Mouse (Mus musculus): Measurements from ENCODE around the gene Hk2.

Gene Hk2

GRCm38 (mm10) chr6:82770286-82770685 lies 4.0 kb downstream of the Hk2 start:
- DNase-seq (ENCODE audit: low spot score in 2 of 2), result no peak

GRCm38 (mm10) chr6:82769704-82770103 lies 4.5 kb downstream of the Hk2 start:
- DNase-seq (ENCODE audit: low spot score in 2 of 2), result no peak

- no peak for DNase-seq (ENCODE audit: low spot score in 2 of 2)
These were observed 6.3 kb downstream of the Hk2 start for GRCm38 (mm10) chr6:82767734-82768586.

- no peak for DNase-seq (ENCODE audit: low spot score in 2 of 2)
These were observed 7.6 kb downstream of the Hk2 start for GRCm38 (mm10) chr6:82766636-82767035.

GRCm38 (mm10) chr6:82765261-82765660 lies 9.0 kb downstream of the Hk2 start:
- DNase-seq (ENCODE audit: low spot score in 2 of 2), result no peak

GRCm38 (mm10) chr6:82763871-82764503 lies 10.3 kb downstream of the Hk2 start:
- DNase-seq (ENCODE audit: low spot score in 2 of 2), result no peak

- no peak for DNase-seq (ENCODE audit: low spot score in 2 of 2)
These were observed 11.5 kb downstream of the Hk2 start for GRCm38 (mm10) chr6:82762728-82763127.

- DNase-seq (ENCODE audit: low spot score in 2 of 2), result no peak
These were observed 13.4 kb downstream of the Hk2 start for GRCm38 (mm10) chr6:82760749-82761357.

GRCm38 (mm10) chr6:82759241-82759640 lies 15.0 kb downstream of the Hk2 start:
- no peak for DNase-seq (ENCODE audit: low spot score in 2 of 2)

- DNase-seq (ENCODE audit: low spot score in 2 of 2), result no peak
These were observed 17.4 kb downstream of the Hk2 start for GRCm38 (mm10) chr6:82756799-82757210.

- DNase-seq (ENCODE audit: low spot score in 2 of 2), result no peak
These were observed 18.0 kb downstream of the Hk2 start for GRCm38 (mm10) chr6:82756216-82756615.

GRCm38 (mm10) chr6:82755338-82755737 lies 18.9 kb downstream of the Hk2 start:
- DNase-seq (ENCODE audit: low spot score in 2 of 2), result no peak

- DNase-seq (ENCODE audit: low spot score in 2 of 2), result no peak
These were observed 19.5 kb downstream of the Hk2 start for GRCm38 (mm10) chr6:82754769-82755168.

GRCm38 (mm10) chr6:82753638-82754361 lies 20.5 kb downstream of the Hk2 start:
- no peak for DNase-seq (ENCODE audit: low spot score in 2 of 2)

- no peak for DNase-seq (ENCODE audit: low spot score in 2 of 2)
These were observed 21.2 kb downstream of the Hk2 start for GRCm38 (mm10) chr6:82753061-82753460.

- no peak for DNase-seq (ENCODE audit: low spot score in 2 of 2)
These were observed 22.5 kb downstream of the Hk2 start for GRCm38 (mm10) chr6:82751791-82752190.

GRCm38 (mm10) chr6:82751031-82751430 lies 23.2 kb downstream of the Hk2 start:
- no peak for DNase-seq (ENCODE audit: low spot score in 2 of 2)

GRCm38 (mm10) chr6:82750063-82750462 lies 24.2 kb downstream of the Hk2 start:
- DNase-seq (ENCODE audit: low spot score in 2 of 2), result no peak

- no peak for DNase-seq (ENCODE audit: low spot score in 2 of 2)
These were observed 26.1 kb downstream of the Hk2 start for GRCm38 (mm10) chr6:82748106-82748672.

GRCm38 (mm10) chr6:82747085-82747484 lies 27.2 kb downstream of the Hk2 start:
- no peak for DNase-seq (ENCODE audit: low spot score in 2 of 2)

- no peak for DNase-seq (ENCODE audit: low spot score in 2 of 2)
These were observed 29.7 kb downstream of the Hk2 start for GRCm38 (mm10) chr6:82744553-82744952.

GRCm38 (mm10) chr6:82741518-82741880 lies 32.8 kb downstream of the Hk2 start:
- no peak for DNase-seq (ENCODE audit: low spot score in 2 of 2)

Data from frontal cortex, postnatal 10 days (tissue).